Mouse (Mus musculus) megakaryocyte, embryonic 14.5 days (primary cell): ENCODE measurements around the gene Hspa5.

ENCODE experiments used
- FLI1 ChIP-seq: IDR thresholded peaks from 2 replicates; pipeline ENCODE4 v1.6.1; 2012; ENCODE audit warnings: low read length, inconsistent platforms, mixed read lengths
- GATA1 ChIP-seq: IDR thresholded peaks from 3 replicates; pipeline ENCODE4 v1.6.1; 2012; ENCODE audit warnings: mixed read lengths, low read length, inconsistent platforms, borderline replicate concordance

DNA sequence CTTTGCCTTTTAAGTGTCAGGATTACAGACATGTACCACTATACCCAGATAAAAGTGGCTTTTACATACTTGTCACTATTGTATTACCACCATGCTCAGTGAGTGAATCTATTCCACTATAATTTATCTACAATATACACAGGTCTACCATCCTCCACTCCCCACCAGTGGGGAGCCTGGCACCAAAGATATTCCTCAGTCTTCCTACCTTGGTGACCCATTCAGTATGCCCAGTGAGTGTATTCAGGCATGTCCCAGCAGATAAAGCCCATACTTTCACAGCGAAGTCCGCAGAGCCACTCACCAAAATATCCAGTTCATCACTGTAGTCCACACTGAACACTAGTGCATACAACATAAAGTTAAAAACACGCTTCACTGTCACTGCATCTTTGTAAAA lies 39.0 kb downstream of the Hspa5 start:
- no peak for TF ChIP-seq GATA1
- TF ChIP-seq FLI1, result no peak
